Comparison of ENCODE assay signal across 8 mouse cellular contexts in genomic region chr11:56105632-56106031, GRCm38 (mm10).
DNase-seq lines count a peak whose midpoint lies in the region; ATAC-seq and TF ChIP-seq lines count a peak whose summit lies in the region.

No protein-coding gene starts in this region.

- WGBS in liver, embryonic 14.5 days (ENCODE audit: insufficient replicate concordance): 15% methylated on average over 4 of the region's 4 CpGs

- H3K27me3 ChIP-seq in liver, embryonic 14.5 days (ENCODE audit: control insufficient read depth, insufficient read depth, low read length): no peaks in the 10 kb centered on the region

- H3K9me3 ChIP-seq in liver, embryonic 14.5 days (ENCODE audit: control insufficient read depth, low read length): no peaks in the 10 kb centered on the region

- no peak overlapping the region for H3K9ac ChIP-seq in liver, embryonic 14.5 days (replicated peaks)

- peak; percentile 59 for TF ChIP-seq CTCF in liver, embryonic 14.5 days (IDR thresholded peaks at IDR 0.05; ENCODE audit: low read depth)

- H3K27ac ChIP-seq in liver, embryonic 14.5 days: no peak overlapping the region

- no peak for TF ChIP-seq EP300 in liver, embryonic 14.5 days (IDR thresholded peaks at IDR 0.05; ENCODE audit: low read depth)

- H3K4me1 ChIP-seq in liver, embryonic 14.5 days (replicated peaks; ENCODE audit: control insufficient read depth in 2 of 2, insufficient read depth in 2 of 2, low read length in 1 of 2): no peaks in the 10 kb centered on the region

- no peak; the same call in 1 of the 2 replicates for ATAC-seq in cerebellum, adult (ENCODE audit: insufficient number of reproducible peaks, low FRiP score, low TSS enrichment)
- peak; percentile 45; the same call in 1 of the 2 replicates for ATAC-seq in common myeloid progenitor, adult 5-6 weeks (replicated peaks; ENCODE audit: low read depth, poor library complexity, severe bottlenecking)
- no peak for ATAC-seq in liver, embryonic 14.5 days (ENCODE audit: insufficient read depth)

- no peaks in the 10 kb centered on the region for H3K36me3 ChIP-seq in liver, embryonic 14.5 days (replicated peaks; ENCODE audit: control insufficient read depth, insufficient read depth, low read depth)

- H3K4me2 ChIP-seq in liver, embryonic 14.5 days (ENCODE audit: low read depth): no peak overlapping the region

- H3K4me3 ChIP-seq in liver, embryonic 14.5 days (ENCODE audit: insufficient read depth in 1 of 2, low read depth in 2 of 2, low read length in 2 of 2): no peak overlapping the region

- DNase-seq in cerebellum, adult 11 months: peak; percentile 18
- peak; percentile 72 for DNase-seq in testis, postnatal 10 days (ENCODE audit: low spot score)
- DNase-seq in testis, postnatal 14 days (ENCODE audit: low spot score): no peak
- peak; percentile 35 for DNase-seq in induced T-regulatory cell, adult 2 months (ENCODE audit: low read depth)
- DNase-seq in liver, embryonic 14.5 days (ENCODE audit: low read depth in 3 of 3, low spot score in 3 of 3): no peak
- peak; percentile 78 for DNase-seq in right cerebral cortex, postnatal 4 days

Comparison
In these comparisons a context has a peak if more than half of its experiments do, and no peak if none do; other contexts are left out.
1. DNase-seq: peak in cerebellum, adult 11 months (single experiment), testis, postnatal 10 days (single experiment), induced T-regulatory cell, adult 2 months (single experiment) and right cerebral cortex, postnatal 4 days (single experiment); none in testis, postnatal 14 days (single experiment) and liver, embryonic 14.5 days (0 of 3).